Mouse (Mus musculus): Measurements from ENCODE around the gene Usp5.

- TF ChIP-seq CTCF (IDR thresholded peaks at IDR 0.05; ENCODE audit: low read depth, low read length) = 0 out of 2 replicates have a peak, but pooled peaks have one; percentile 17
- no peak for TF ChIP-seq POLR2A (IDR thresholded peaks at IDR 0.05; ENCODE audit: borderline replicate concordance, low read depth, low read length)
These were observed 59.3 kb downstream of the Usp5 start for GRCm38 (mm10) chr6:124770013-124770412.
